Mouse (Mus musculus): ENCODE data around the gene Picalm.

Gene Picalm

GRCm38 (mm10) chr7:90129732-90130392 is at the start of gene Picalm:
TSS of gene Picalm (plus strand) at chr7:90130213.
- peak; percentile 93 for DNase-seq (ENCODE audit: low read depth)

GRCm38 (mm10) chr7:90083799-90084198 is 46.2 kb upstream of the Picalm start:
- DNase-seq (ENCODE audit: low read depth) = no peak

- DNase-seq (ENCODE audit: low read depth) = no peak
Observed at GRCm38 (mm10) chr7:90084531-90084930, 45.5 kb upstream of the Picalm start.

DNA sequence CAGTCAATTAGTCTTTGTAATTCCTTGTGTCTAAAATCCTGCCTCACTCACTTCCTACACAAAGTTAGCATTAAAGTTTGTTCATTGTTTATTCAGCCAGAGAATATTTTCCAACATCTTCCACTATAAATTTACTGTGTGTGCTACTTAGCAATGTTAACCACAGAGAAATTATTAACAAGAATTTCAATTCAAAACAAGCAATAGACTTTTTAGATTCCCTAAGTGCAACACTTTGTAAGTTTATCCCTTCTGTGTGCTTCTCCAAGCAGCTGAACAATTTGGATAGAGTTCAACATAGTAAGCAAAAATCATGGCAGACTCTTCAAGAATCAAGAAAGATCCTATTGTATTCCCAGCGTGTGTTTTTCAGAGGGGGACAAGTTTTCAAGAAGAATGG is 44.3 kb upstream of the Picalm start:
- DNase-seq (ENCODE audit: low read depth) = no peak

DNA sequence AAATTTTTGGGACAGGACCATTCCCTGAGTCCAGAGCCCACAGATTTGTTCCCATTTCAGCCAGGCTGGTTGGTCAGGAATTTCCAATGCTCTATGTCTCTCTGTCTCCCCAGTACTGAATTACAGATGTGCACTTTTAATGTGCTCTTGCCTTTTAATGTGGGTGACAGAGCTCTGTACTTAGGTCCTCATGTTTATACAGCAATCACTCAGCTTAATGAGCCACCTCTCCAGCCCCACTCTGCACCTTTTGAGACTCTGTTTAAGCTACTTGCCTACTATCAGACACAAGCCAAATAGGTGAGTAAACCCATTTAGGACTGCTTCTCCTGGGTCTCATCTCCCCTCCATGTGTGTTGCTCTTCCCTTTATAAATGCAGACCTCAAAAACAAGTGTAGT is 43.2 kb upstream of the Picalm start:
- DNase-seq (ENCODE audit: low read depth) = no peak

DNA sequence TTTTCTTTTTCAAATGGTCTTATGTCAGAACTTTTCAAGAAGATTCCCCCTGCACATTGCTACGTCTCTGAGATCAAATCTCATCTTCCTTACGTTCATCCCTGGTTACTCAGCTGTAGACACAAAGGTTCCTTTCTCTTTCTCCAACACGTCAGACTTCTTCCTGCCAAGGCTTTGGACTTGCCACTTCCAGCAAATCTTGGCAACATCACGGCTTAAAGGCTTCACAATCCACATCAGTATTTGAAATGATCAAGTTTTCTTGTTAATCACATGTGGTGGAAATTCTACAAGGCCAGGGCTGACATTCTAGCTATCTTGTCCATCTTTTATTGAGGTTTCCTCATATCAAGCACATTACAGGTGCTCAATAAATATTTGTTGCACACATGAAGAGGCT is 39.0 kb upstream of the Picalm start:
- DNase-seq (ENCODE audit: low read depth) = no peak

- DNase-seq (ENCODE audit: low read depth) = no peak
Observed at GRCm38 (mm10) chr7:90091756-90092155, 38.3 kb upstream of the Picalm start.

- no peak for DNase-seq (ENCODE audit: low read depth)
Observed at GRCm38 (mm10) chr7:90092452-90093450, 37.3 kb upstream of the Picalm start.

DNA sequence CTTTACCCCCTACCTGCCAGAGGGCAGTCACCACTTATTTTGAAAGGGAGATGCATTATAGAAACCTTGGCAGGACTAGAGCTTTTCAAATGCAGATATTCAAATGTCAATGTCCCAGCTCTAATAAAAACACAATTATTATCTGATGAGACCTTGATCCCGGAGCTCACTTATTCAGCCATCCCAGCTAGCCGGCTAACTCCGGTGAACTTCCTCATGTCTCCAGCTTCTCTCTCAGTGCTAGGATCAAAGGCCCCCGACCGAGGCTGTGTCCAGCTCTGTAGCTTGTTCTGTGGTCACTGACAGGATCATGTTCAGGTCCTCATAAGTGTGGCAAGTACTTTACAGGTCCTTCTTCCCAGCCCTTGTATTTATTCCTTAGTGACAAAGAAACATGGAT is 34.9 kb upstream of the Picalm start:
- DNase-seq (ENCODE audit: low read depth) = no peak

DNA sequence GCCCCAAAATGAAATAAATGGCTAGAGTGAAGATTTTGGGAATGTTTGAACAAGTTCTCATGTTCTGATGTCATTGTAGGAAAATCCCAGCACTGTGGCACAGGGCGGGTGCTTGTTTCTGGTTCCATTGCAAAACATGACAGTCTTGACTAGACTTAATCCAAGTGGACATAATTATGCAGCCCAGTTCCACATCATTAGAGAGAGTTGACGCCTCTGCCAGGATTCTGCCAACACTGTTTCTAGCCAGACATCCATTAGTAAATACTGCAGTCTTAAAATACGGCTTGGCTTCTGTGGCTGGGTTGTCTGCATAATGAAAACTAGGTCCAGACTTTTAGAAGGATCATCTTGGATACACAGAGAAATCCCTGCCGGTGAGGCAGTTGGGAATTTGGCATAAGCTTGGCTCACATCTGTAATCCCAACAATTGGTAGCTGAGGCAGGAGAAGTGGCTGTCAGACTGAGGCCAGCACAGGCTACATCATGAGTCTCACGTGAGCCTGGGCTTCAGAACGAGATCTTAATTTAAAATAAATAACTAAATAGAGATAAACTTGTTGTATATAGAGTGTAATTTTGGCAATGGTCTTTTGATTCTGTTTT is 34.1 kb upstream of the Picalm start:
- no peak for DNase-seq (ENCODE audit: low read depth)

DNA sequence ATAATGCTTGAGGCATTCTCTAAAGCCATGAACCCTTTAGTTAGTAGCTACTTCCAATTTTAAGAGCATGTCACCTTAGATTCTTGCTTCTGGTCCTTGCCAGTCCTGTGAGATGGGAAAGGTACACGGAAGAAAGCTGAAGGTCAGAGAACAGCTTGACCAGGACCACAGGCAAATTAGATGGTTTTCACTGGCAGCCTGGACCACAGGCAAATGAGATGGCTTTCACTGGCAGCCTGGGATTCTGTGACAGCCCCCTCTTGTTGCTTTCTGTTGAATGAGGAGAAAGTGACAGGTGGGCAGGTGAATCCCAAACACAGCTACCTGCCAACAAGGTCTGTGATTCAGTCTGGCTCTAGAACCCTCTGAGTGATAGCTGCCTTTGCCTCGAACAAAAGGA is 33.4 kb upstream of the Picalm start:
- DNase-seq (ENCODE audit: low read depth) = no peak

DNA sequence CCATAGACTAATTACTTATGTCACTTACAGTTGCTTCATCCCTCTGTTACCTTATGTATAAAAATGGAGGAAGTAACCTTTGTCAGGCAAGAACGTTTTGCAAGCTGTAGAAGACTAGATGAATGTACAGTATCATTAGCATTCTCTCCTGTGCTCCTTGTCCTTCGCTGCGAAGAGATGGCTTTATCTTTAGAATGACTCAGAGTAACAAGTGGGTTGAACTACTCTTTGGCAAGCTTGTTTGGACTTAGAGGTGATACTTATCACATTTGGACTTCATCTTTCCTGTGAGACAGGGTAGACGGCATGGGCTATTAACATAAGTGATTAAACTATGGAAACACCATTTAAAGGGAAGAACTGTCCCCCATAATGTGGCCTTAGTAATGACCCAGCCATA is 31.8 kb upstream of the Picalm start:
- no peak for DNase-seq (ENCODE audit: low read depth)

GRCm38 (mm10) chr7:90099248-90099647 is 30.8 kb upstream of the Picalm start:
- DNase-seq (ENCODE audit: low read depth) = no peak

DNA sequence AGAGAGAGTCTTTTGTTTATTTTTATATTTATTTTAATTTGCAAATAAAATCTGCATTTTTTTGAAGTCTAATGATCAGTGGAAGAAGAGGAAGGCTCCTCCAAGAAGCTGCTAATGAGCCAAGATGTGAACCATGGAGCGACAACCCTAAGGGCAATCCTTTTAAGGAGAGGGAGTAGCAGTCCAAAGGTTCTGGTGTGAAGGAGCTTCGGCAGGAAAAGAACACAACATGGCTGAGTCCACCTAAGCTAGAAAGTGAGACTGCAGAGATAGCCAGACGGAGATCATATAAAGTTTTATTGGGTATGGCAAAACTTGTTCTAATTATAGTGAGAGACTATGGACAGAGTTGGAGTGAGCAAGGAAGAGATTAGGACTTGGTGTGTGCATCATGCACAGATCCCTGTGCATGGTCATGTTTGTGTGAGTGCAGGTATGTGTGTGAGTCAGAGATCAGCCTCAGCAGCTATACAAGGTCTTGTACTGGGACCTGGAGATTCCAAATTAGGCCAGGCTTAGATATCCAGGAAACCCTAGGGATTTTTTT is 29.3 kb upstream of the Picalm start:
- no peak for DNase-seq (ENCODE audit: low read depth)

DNA sequence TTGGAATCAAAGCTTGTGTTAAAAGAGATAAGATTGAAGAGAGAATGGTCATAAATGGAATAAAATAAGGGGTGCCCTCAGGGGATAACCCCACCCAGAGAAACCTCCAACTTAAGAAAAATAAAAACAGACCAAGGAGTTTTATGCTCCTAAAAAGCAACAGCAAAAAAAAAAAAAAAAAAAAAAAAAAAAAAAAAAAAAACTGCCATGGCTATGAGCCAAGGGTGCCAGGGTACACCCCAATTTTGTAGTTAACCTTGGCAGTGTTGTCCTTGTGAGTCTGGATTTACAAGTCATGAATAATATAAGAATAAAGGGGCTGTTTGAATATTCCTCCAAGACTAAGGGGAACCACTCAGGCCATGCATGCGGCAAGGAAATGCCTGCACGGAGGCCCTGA is 13.9 kb upstream of the Picalm start:
- no peak for DNase-seq (ENCODE audit: low read depth)

- DNase-seq (ENCODE audit: low read depth) = no peak
Observed at GRCm38 (mm10) chr7:90120106-90120505, 9.9 kb upstream of the Picalm start.

DNA sequence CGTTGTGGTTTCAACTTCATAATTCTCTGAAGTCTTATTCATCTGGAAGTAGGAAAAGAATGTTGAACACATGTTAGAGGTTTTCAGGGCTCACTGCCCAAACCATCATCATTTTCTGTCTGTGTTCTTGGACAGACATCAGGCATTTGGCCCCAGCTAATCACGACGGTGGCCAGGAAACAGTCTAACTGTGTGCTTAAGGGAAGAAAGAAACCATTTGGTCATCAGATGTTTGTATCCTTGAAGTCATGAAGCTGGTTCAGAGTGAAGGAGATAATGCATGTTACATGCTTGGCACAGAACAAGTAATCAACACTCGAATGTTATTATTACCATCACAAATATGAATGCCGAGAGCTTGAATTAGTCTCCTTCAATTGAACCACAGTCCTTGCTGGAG is 5.0 kb upstream of the Picalm start:
- DNase-seq (ENCODE audit: low read depth) = no peak

DNA sequence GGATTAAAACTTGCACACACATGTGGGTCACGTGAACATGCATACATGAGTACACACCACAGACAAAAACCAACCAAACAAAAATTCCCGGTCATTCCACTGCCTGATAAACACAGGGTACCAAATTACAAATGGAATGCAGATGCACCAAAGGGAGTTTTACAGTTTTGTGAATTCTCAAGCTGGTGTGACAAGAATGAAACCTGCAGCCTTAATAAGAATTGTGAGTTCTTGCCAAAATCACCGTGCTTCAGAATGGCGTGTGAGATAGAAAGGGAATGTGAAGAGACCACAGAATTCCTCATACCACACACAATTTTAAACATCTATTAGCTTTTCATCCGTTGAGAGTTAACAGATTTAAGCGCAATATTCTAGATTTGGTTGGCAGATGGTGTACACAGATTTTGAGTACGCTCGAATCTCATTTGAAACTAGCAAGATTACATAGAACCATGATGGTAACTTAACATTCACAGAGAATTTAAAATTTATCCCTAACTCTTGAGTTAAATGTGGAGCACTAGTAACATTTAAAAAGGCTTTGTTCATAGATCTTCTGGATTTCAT is 1.3 kb upstream of the Picalm start:
- DNase-seq (ENCODE audit: low read depth) = no peak

DNA sequence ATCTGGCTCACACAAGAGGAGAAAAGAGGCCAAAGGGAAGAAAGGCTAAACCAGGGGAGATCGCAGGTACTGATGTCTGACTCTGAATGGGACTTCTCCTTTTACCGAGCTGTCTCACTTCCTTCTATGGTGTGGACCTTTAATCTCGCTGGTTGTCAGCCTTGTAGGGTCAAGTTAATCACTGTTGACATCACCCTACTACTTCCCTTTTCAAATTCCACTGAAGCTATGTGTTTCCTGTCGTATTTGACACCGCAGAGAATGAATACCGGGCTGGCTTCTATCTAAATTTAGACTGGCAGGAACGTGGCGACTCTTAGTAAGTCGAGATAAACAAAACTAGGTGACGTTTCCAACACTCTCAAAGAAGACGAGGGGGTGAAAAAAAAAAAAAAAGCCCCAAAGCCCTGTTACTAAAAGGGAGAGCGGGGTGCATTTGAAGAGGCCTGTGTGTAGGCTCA is 712 bp upstream of the Picalm start:
- peak; percentile 50 for DNase-seq (ENCODE audit: low read depth)

- no peak for DNase-seq (ENCODE audit: low read depth)
Observed at GRCm38 (mm10) chr7:90130501-90131375, 725 bp downstream of the Picalm start.

DNA sequence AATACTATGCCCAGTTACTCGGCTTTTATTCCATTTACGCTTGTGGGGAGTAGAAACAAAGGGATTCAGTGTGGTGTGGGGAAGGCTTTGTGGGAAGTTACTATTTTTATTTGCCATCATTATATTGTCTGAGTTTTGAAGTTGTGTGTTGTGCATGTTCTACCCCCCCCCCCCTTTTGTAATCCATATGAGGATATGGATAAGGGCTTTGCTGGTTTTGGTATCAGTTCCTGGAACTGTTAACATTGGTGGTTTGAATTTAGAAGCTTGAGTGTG is 1.3 kb downstream of the Picalm start:
- DNase-seq (ENCODE audit: low read depth) = no peak

Data from c-Kit-positive CD71-positive TER-119-negative erythroid progenitor cells, embryonic 14.5 days (primary cell).